Mouse (Mus musculus): ENCODE results near the gene Crb2. TPM values are rescaled to one million over a fixed set of nuclear protein-coding genes. Genes with fewer than 3 reads are reported as not detected.

Gene Crb2
- polyA plus RNA-seq, 1 experiment from 2014 or later: 7.7 TPM

GRCm38 (mm10) chr2:37842719-37843118 lies 66.7 kb downstream of the Crb2 start:
- no peaks in the 10 kb centered on the region for H3K36me3 ChIP-seq (ENCODE audit: control insufficient read depth, insufficient read depth, low read length)
- H3K4me3 ChIP-seq (ENCODE audit: low read depth, low read length): no peak overlapping the region
- no peaks in the 10 kb centered on the region for H3K27me3 ChIP-seq (ENCODE audit: control insufficient read depth, insufficient read depth, low read length)
- no peak overlapping the region; the same call in 1 of the 2 replicates for H3K9ac ChIP-seq (ENCODE audit: low read depth, low read length)
- DNase-seq (ENCODE audit: low spot score) (peak; percentile 36), ATAC-seq (ENCODE audit: low FRiP score) (peak; percentile 51)
- peaks cover 8% of the 10 kb centered on the region; the same call in 1 of the 2 replicates for H3K4me1 ChIP-seq (replicated peaks; ENCODE audit: control insufficient read depth, insufficient read depth, low read length)
- peak overlapping the region; percentile 61; the same call in 1 of the 2 replicates for H3K27ac ChIP-seq (ENCODE audit: low read depth, low read length)
- 37% methylated on average over 4 of the region's 4 CpGs for WGBS
- H3K4me2 ChIP-seq (replicated peaks; ENCODE audit: low read depth, low read length): no peak overlapping the region
- no peaks in the 10 kb centered on the region for H3K9me3 ChIP-seq (ENCODE audit: control insufficient read depth, low read length)

Other genes with a start within 250 kb of the Crb2 start
- 99.3 and 101 TPM in 2 replicates for gene Strbp, start 72.4 kb upstream of the Crb2 start, polyA plus RNA-seq (2014; fragmentation: Nextera tagmentation; extraction: Ambion mirVana)

All from hindbrain, embryonic 11.5 days (tissue).